Mouse (Mus musculus) bone marrow macrophage, adult 2 months (primary cell): ENCODE results near the gene Zfp654.

Source experiments
- CTCF ChIP-seq: IDR thresholded peaks from 2 replicates; pipeline ENCODE4 v1.5.1; 2012; ENCODE audit warnings: low read depth, mild to moderate bottlenecking, low read length, moderate library complexity
- POLR2A ChIP-seq: IDR thresholded peaks from 2 replicates; pipeline ENCODE4 v1.6.1; 2012; ENCODE audit warnings: mild to moderate bottlenecking, low read depth, low read length, borderline replicate concordance

- TF ChIP-seq POLR2A (no peak), CTCF (no peak)
These were observed 61.7 kb downstream of the Zfp654 start for GRCm38 (mm10) chr16:64789706-64790105.
